Mouse (Mus musculus): ENCODE measurements at regions not wholly inside any gene's neighbourhood (a gene's known extent, or its start where the extent isn't known, plus 50 kb on each side); places are given as distances from the start of the nearest gene placed in this dataset.
"Not testable (repeated sequence)": the region's sequence is repeated elsewhere in the genome, so short reads cannot be mapped to it uniquely, and the experiment has no call there.

GRCm38 (mm10) chr8:55558751-55559150 lies 348.0 kb downstream of the Adam29 start:
- DNase-seq (ENCODE audit: low spot score); ATAC-seq (replicated peaks; ENCODE audit: low FRiP score, low read depth); H3K9me3 ChIP-seq (replicated peaks; ENCODE audit: low read length); H3K36me3 ChIP-seq (ENCODE audit: insufficient read depth, low read length); H3K4me2 ChIP-seq (ENCODE audit: low read length); H3K4me3 ChIP-seq (replicated peaks; ENCODE audit: low read depth, low read length); H3K27me3 ChIP-seq (ENCODE audit: insufficient read depth, low read length); H3K27ac ChIP-seq; H3K9ac ChIP-seq (ENCODE audit: low read depth, low read length); H3K4me1 ChIP-seq (replicated peaks; ENCODE audit: insufficient read depth, low read length): not testable (repeated sequence)

GRCm38 (mm10) chr8:55538868-55539267 lies 367.9 kb downstream of the Adam29 start:
- no peak for TF ChIP-seq CTCF (IDR thresholded peaks at IDR 0.05; ENCODE audit: low read depth)

GRCm38 (mm10) chr8:55529397-55529796 lies 377.4 kb downstream of the Adam29 start:
- H3K9ac ChIP-seq (ENCODE audit: low read depth, low read length); H3K4me1 ChIP-seq (replicated peaks; ENCODE audit: insufficient read depth, low read length); H3K4me3 ChIP-seq (replicated peaks; ENCODE audit: low read depth, low read length); H3K27me3 ChIP-seq (ENCODE audit: insufficient read depth, low read length); H3K4me2 ChIP-seq (ENCODE audit: low read length); ATAC-seq (replicated peaks; ENCODE audit: low FRiP score, low read depth); H3K9me3 ChIP-seq (replicated peaks; ENCODE audit: low read length); H3K36me3 ChIP-seq (ENCODE audit: insufficient read depth, low read length); H3K27ac ChIP-seq; DNase-seq (ENCODE audit: low spot score): not testable (repeated sequence)
- WGBS = 38% methylated on average over 1 of the region's 1 CpGs
- peak; percentile 23; the same call in 1 of the 2 replicates for TF ChIP-seq CTCF (IDR thresholded peaks at IDR 0.05; ENCODE audit: low read depth)

More at GRCm38 (mm10) chr8:55538868-55539267, 367.9 kb downstream of the Adam29 start:
- Histone ChIP-seq H3K27ac (no peak overlapping the region), H3K4me3 (replicated peaks; ENCODE audit: low read depth, low read length) (no peak overlapping the region), H3K4me2 (ENCODE audit: low read length) (no peak overlapping the region), H3K9me3 (replicated peaks; ENCODE audit: low read length) (no peaks in the 10 kb centered on the region), H3K36me3 (ENCODE audit: insufficient read depth, low read length) (no peaks in the 10 kb centered on the region), H3K27me3 (ENCODE audit: insufficient read depth, low read length) (no peaks in the 10 kb centered on the region), H3K4me1 (replicated peaks; ENCODE audit: insufficient read depth, low read length) (no peaks in the 10 kb centered on the region), H3K9ac (ENCODE audit: low read depth, low read length) (no peak overlapping the region)
- ATAC-seq (replicated peaks; ENCODE audit: low FRiP score, low read depth) = no peak
- 80% methylated on average over 5 of the region's 5 CpGs for WGBS
- no peak for DNase-seq (ENCODE audit: low spot score)

DNA sequence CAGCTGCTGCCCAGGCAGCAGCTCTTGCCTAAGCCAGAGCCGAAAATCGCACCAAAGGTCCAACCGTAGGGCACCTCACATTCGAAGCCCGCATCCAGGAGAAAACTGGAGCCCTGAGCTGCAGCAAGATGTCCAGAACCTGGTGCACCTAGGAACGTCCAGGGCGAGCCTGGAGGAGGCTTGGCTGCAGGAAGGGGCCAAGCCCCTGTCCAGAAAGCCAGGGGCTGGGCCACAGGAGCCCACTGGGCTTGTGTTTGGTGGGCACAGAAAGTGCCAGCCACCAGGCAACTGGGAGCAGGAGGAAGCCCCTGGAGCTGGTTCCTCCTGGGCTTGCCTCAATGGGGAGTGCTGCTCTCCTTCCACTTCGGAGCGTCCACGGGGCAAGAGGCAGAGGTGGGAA lies 387.6 kb downstream of the Adam29 start:
- H3K4me1 ChIP-seq (replicated peaks; ENCODE audit: insufficient read depth, low read length); H3K9me3 ChIP-seq (replicated peaks; ENCODE audit: low read length); H3K36me3 ChIP-seq (ENCODE audit: insufficient read depth, low read length); H3K4me2 ChIP-seq (ENCODE audit: low read length); H3K27ac ChIP-seq; H3K4me3 ChIP-seq (replicated peaks; ENCODE audit: low read depth, low read length); H3K27me3 ChIP-seq (ENCODE audit: insufficient read depth, low read length); ATAC-seq (replicated peaks; ENCODE audit: low FRiP score, low read depth); H3K9ac ChIP-seq (ENCODE audit: low read depth, low read length); DNase-seq (ENCODE audit: low spot score): not testable (repeated sequence)
- WGBS = 91% methylated on average over 7 of the region's 10 CpGs

GRCm38 (mm10) chr8:55477336-55477735 lies 429.4 kb downstream of the Adam29 start:
- H3K27ac ChIP-seq = no peak overlapping the region
- ATAC-seq (replicated peaks; ENCODE audit: low FRiP score, low read depth) = no peak; the same call in 1 of the 2 replicates
- no peaks in the 10 kb centered on the region for H3K36me3 ChIP-seq (ENCODE audit: insufficient read depth, low read length)
- no peaks in the 10 kb centered on the region for H3K27me3 ChIP-seq (ENCODE audit: insufficient read depth, low read length)
- no peaks in the 10 kb centered on the region for H3K4me1 ChIP-seq (replicated peaks; ENCODE audit: insufficient read depth, low read length)
- no peak overlapping the region for H3K4me3 ChIP-seq (replicated peaks; ENCODE audit: low read depth, low read length)
- no peak overlapping the region for H3K4me2 ChIP-seq (ENCODE audit: low read length)
- WGBS = 29% methylated on average over 1 of the region's 1 CpGs
- H3K9me3 ChIP-seq (replicated peaks; ENCODE audit: low read length) = no peaks in the 10 kb centered on the region
- H3K9ac ChIP-seq (ENCODE audit: low read depth, low read length) = no peak overlapping the region
- no peak for DNase-seq (ENCODE audit: low spot score)
- TF ChIP-seq CTCF (IDR thresholded peaks at IDR 0.05; ENCODE audit: low read depth) = no peak

- no peak overlapping the region for H3K9ac ChIP-seq (ENCODE audit: low read depth, low read length)
- TF ChIP-seq CTCF (IDR thresholded peaks at IDR 0.05; ENCODE audit: low read depth) = no peak
- H3K27me3 ChIP-seq (ENCODE audit: insufficient read depth, low read length) = no peaks in the 10 kb centered on the region
- no peak overlapping the region for H3K4me2 ChIP-seq (ENCODE audit: low read length)
- H3K36me3 ChIP-seq (ENCODE audit: insufficient read depth, low read length) = no peaks in the 10 kb centered on the region
- H3K4me1 ChIP-seq (replicated peaks; ENCODE audit: insufficient read depth, low read length) = no peaks in the 10 kb centered on the region
- WGBS = 61% methylated on average over 1 of the region's 1 CpGs
- no peak overlapping the region for H3K4me3 ChIP-seq (replicated peaks; ENCODE audit: low read depth, low read length)
- DNase-seq (ENCODE audit: low spot score) (no peak), ATAC-seq (replicated peaks; ENCODE audit: low FRiP score, low read depth) (no peak)
- H3K9me3 ChIP-seq (replicated peaks; ENCODE audit: low read length) = no peaks in the 10 kb centered on the region
- no peak overlapping the region for H3K27ac ChIP-seq
These were observed 429.8 kb downstream of the Adam29 start for GRCm38 (mm10) chr8:55476923-55477322.

DNA sequence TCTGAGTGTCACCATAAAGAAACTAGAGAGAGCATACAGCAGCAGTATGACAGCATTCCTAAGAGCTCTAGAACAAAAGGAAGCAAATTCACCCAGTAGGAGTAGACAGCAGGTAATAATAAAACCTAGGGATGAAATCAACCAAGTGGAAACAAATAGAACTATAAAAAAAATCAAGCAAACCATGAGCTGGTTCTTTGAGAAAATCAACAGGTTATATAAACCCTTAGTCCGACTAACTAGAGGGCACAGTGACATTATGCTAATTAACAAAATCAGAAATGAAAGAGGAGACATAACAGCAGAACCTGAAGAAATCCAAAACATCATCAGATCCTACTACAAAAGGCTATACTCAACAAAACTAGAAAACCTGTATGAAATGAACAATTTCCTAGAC lies 434.4 kb downstream of the Adam29 start:
- H3K9me3 ChIP-seq (replicated peaks; ENCODE audit: low read length) = no peaks in the 10 kb centered on the region
- H3K4me1 ChIP-seq (replicated peaks; ENCODE audit: insufficient read depth, low read length) = no peaks in the 10 kb centered on the region
- H3K4me2 ChIP-seq (ENCODE audit: low read length) = no peak overlapping the region
- no peak overlapping the region for H3K4me3 ChIP-seq (replicated peaks; ENCODE audit: low read depth, low read length)
- no peak for DNase-seq (ENCODE audit: low spot score)
- no peaks in the 10 kb centered on the region for H3K36me3 ChIP-seq (ENCODE audit: insufficient read depth, low read length)
- ATAC-seq (replicated peaks; ENCODE audit: low FRiP score, low read depth) = no peak
- H3K9ac ChIP-seq (ENCODE audit: low read depth, low read length) = no peak overlapping the region
- TF ChIP-seq CTCF (IDR thresholded peaks at IDR 0.05; ENCODE audit: low read depth) = no peak
- H3K27me3 ChIP-seq (ENCODE audit: insufficient read depth, low read length) = no peaks in the 10 kb centered on the region
- H3K27ac ChIP-seq = no peak overlapping the region
- 91% methylated on average over 1 of the region's 1 CpGs for WGBS

- H3K36me3 ChIP-seq (ENCODE audit: insufficient read depth, low read length); H3K9ac ChIP-seq (ENCODE audit: low read depth, low read length); H3K4me1 ChIP-seq (replicated peaks; ENCODE audit: insufficient read depth, low read length); DNase-seq (ENCODE audit: low spot score); H3K4me2 ChIP-seq (ENCODE audit: low read length); ATAC-seq (replicated peaks; ENCODE audit: low FRiP score, low read depth); H3K4me3 ChIP-seq (replicated peaks; ENCODE audit: low read depth, low read length); H3K9me3 ChIP-seq (replicated peaks; ENCODE audit: low read length); H3K27me3 ChIP-seq (ENCODE audit: insufficient read depth, low read length); H3K27ac ChIP-seq: not testable (repeated sequence)
- 75% methylated on average over 2 of the region's 2 CpGs for WGBS
These were observed 440.0 kb downstream of the Adam29 start for GRCm38 (mm10) chr8:55466771-55467170.

DNA sequence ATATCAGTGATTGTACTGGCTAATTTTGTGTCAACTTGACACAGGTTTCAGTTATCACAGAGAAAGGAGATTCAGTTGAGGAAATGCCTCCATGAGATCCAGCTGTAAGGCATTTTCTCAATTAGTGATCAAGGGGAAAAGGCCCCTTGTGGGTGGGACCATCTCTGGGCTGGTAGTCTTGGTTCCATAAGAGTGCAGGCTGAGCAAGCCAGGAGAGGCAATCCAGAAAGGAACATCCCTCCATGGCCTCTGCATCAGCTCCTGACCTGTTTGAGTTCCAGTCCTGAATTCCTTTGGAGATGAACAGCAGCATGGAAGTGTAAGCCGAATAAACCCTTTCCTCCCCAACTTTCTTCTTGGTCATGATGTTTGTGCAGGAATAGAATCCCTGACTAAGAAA lies 440.8 kb downstream of the Adam29 start:
- WGBS = 78% methylated on average over 1 of the region's 1 CpGs
- H3K4me2 ChIP-seq (ENCODE audit: low read length); H3K27ac ChIP-seq; H3K36me3 ChIP-seq (ENCODE audit: insufficient read depth, low read length); H3K9ac ChIP-seq (ENCODE audit: low read depth, low read length); H3K27me3 ChIP-seq (ENCODE audit: insufficient read depth, low read length); H3K4me1 ChIP-seq (replicated peaks; ENCODE audit: insufficient read depth, low read length); H3K9me3 ChIP-seq (replicated peaks; ENCODE audit: low read length); H3K4me3 ChIP-seq (replicated peaks; ENCODE audit: low read depth, low read length); DNase-seq (ENCODE audit: low spot score); ATAC-seq (replicated peaks; ENCODE audit: low FRiP score, low read depth): not testable (repeated sequence)
